Comparison of ENCODE assay signal across 8 mouse cellular contexts in genomic region chr10:13090596-13091424, GRCm38 (mm10). TPM values are rescaled to one million over a fixed set of nuclear protein-coding genes. Genes with fewer than 3 reads are reported as not detected.
DNase-seq lines count a peak whose midpoint lies in the region; ATAC-seq and TF ChIP-seq lines count a peak whose summit lies in the region.

No protein-coding gene starts in this region.

- TF ChIP-seq CTCF in C2C12 (IDR thresholded peaks at IDR 0.05; ENCODE audit: control insufficient read depth, insufficient read depth, insufficient read length): no peak
- TF ChIP-seq CTCF in brain, embryonic 14.5 days (IDR thresholded peaks at IDR 0.05; ENCODE audit: borderline replicate concordance, extremely low read depth, insufficient read depth, insufficient read length): no peak
- no peak for TF ChIP-seq CTCF in kidney, postnatal 0 days (IDR thresholded peaks at IDR 0.05; ENCODE audit: low read depth)

- WGBS in forebrain, embryonic 10.5 days: 52% methylated on average over 70 of the region's 70 CpGs
- 41% methylated on average over 68 of the region's 70 CpGs for WGBS in heart, embryonic 13.5 days
- 50% methylated on average over 67 of the region's 70 CpGs for WGBS in kidney, postnatal 0 days
- whole genome bisulfite sequencing in liver, embryonic 11.5 days: 46% methylated on average over 70 of the region's 70 CpGs
- WGBS in stomach, embryonic 15.5 days: 43% methylated on average over 68 of the region's 70 CpGs

- ATAC-seq in heart, embryonic 13.5 days (ENCODE audit: extremely low read depth, insufficient number of reproducible peaks, low FRiP score, low TSS enrichment): peak; percentile 88
- peak; percentile 92 for ATAC-seq in kidney, postnatal 0 days (replicated peaks; ENCODE audit: low FRiP score, low read depth)
- peak; percentile 75 for ATAC-seq in liver, embryonic 11.5 days (replicated peaks; ENCODE audit: low FRiP score)
- ATAC-seq in stomach, embryonic 15.5 days (ENCODE audit: insufficient read depth, low FRiP score, low read depth): peak; percentile 96

- H3K4me1 ChIP-seq in forebrain, embryonic 10.5 days: peaks cover 33% of the 10 kb centered on the region
- peaks cover 9% of the 10 kb centered on the region; the same call in 1 of the 2 replicates for H3K4me1 ChIP-seq in heart, embryonic 13.5 days
- no peaks in the 10 kb centered on the region for H3K4me1 ChIP-seq in kidney, postnatal 0 days (replicated peaks; ENCODE audit: insufficient read depth, low read length)
- no peaks in the 10 kb centered on the region for H3K4me1 ChIP-seq in liver, embryonic 11.5 days (replicated peaks; ENCODE audit: control insufficient read depth, insufficient read depth, low read length)
- no peaks in the 10 kb centered on the region for H3K4me1 ChIP-seq in stomach, embryonic 15.5 days

- H3K9ac ChIP-seq in heart, embryonic 13.5 days: peak overlapping the region; percentile 85
- peak overlapping the region; percentile 62 for H3K9ac ChIP-seq in kidney, postnatal 0 days (ENCODE audit: low read depth, low read length)
- H3K9ac ChIP-seq in liver, embryonic 11.5 days (ENCODE audit: low read depth, low read length): peak overlapping the region; percentile 44; the same call in 1 of the 2 replicates
- peak overlapping the region; percentile 55 for H3K9ac ChIP-seq in stomach, embryonic 15.5 days

- peaks cover 37% of the 10 kb centered on the region for H3K9me3 ChIP-seq in forebrain, embryonic 10.5 days
- H3K9me3 ChIP-seq in heart, embryonic 13.5 days: peaks cover 40% of the 10 kb centered on the region
- no peaks in the 10 kb centered on the region for H3K9me3 ChIP-seq in kidney, postnatal 0 days (replicated peaks; ENCODE audit: low read length)
- peaks cover 11% of the 10 kb centered on the region for H3K9me3 ChIP-seq in liver, embryonic 11.5 days (ENCODE audit: control insufficient read depth, low read length)
- H3K9me3 ChIP-seq in stomach, embryonic 15.5 days: no peaks in the 10 kb centered on the region

- H3K79me2 ChIP-seq in C2C12 (ENCODE audit: control insufficient read depth, insufficient read depth) (no peaks in the 10 kb centered on the region), myocyte (ENCODE audit: control insufficient read depth, insufficient read depth) (no peaks in the 10 kb centered on the region)

- DNase-seq in brain, embryonic 14.5 days (ENCODE audit: low read depth): peak; percentile 96
- peak; percentile 77 for DNase-seq in forebrain, embryonic 10.5 days (ENCODE audit: extremely low spot score, low spot score)
- peak; percentile 81 for DNase-seq in kidney, postnatal 0 days (ENCODE audit: low spot score)
- DNase-seq in liver, embryonic 11.5 days (ENCODE audit: low spot score): peak; percentile 50

- H3K27ac ChIP-seq in forebrain, embryonic 10.5 days: peak overlapping the region; percentile 88
- peak overlapping the region; percentile 82 for H3K27ac ChIP-seq in heart, embryonic 13.5 days (replicated peaks)
- H3K27ac ChIP-seq in kidney, postnatal 0 days: no peak overlapping the region
- H3K27ac ChIP-seq in liver, embryonic 11.5 days (ENCODE audit: low read depth, low read length): peak overlapping the region; percentile 45
- H3K27ac ChIP-seq in stomach, embryonic 15.5 days: peak overlapping the region; percentile 81

- no peaks in the 10 kb centered on the region for H3K36me3 ChIP-seq in C2C12 (ENCODE audit: control insufficient read depth, insufficient read depth)
- peaks cover 5% of the 10 kb centered on the region for H3K36me3 ChIP-seq in forebrain, embryonic 10.5 days (replicated peaks)
- H3K36me3 ChIP-seq in heart, embryonic 13.5 days: peaks cover 14% of the 10 kb centered on the region
- no peaks in the 10 kb centered on the region for H3K36me3 ChIP-seq in kidney, postnatal 0 days (ENCODE audit: insufficient read depth, low read length)
- H3K36me3 ChIP-seq in liver, embryonic 11.5 days (ENCODE audit: control insufficient read depth, insufficient read depth, low read length): no peaks in the 10 kb centered on the region
- H3K36me3 ChIP-seq in myocyte (ENCODE audit: control insufficient read depth, insufficient read depth): no peaks in the 10 kb centered on the region
- H3K36me3 ChIP-seq in stomach, embryonic 15.5 days: no peaks in the 10 kb centered on the region

- peak; percentile 90 for TF ChIP-seq POLR2A in brain, embryonic 14.5 days (IDR thresholded peaks at IDR 0.05; ENCODE audit: borderline replicate concordance, extremely low read depth, insufficient read depth, insufficient read length, poor library complexity, severe bottlenecking)
- TF ChIP-seq POLR2A in myocyte (IDR thresholded peaks at IDR 0.05; ENCODE audit: insufficient read length, low read depth): no peak

- H3ac ChIP-seq in C2C12 (ENCODE audit: control insufficient read depth, insufficient read length, low read depth) (peak overlapping the region; percentile 61), myocyte (ENCODE audit: control insufficient read depth, insufficient read length) (peak overlapping the region; percentile 4)

- H3K4me3 ChIP-seq in C2C12 (ENCODE audit: insufficient read depth, poor library complexity, severe bottlenecking): peak overlapping the region; percentile 14
- peak overlapping the region; percentile 62 for H3K4me3 ChIP-seq in forebrain, embryonic 10.5 days
- peak overlapping the region; percentile 75 for H3K4me3 ChIP-seq in heart, embryonic 13.5 days
- H3K4me3 ChIP-seq in kidney, postnatal 0 days (replicated peaks; ENCODE audit: low read depth, low read length): peak overlapping the region; percentile 60
- peak overlapping the region; percentile 52 for H3K4me3 ChIP-seq in liver, embryonic 11.5 days (ENCODE audit: low read depth, low read length)
- peak overlapping the region; percentile 8 for H3K4me3 ChIP-seq in myocyte
- H3K4me3 ChIP-seq in stomach, embryonic 15.5 days (replicated peaks): peak overlapping the region; percentile 59

- peak overlapping the region; percentile 72 for H3K4me2 ChIP-seq in heart, embryonic 13.5 days
- peak overlapping the region; percentile 64 for H3K4me2 ChIP-seq in kidney, postnatal 0 days (ENCODE audit: low read length)
- H3K4me2 ChIP-seq in liver, embryonic 11.5 days: peak overlapping the region; percentile 60
- H3K4me2 ChIP-seq in myocyte (ENCODE audit: low read depth): peak overlapping the region; percentile 81
- peak overlapping the region; percentile 56 for H3K4me2 ChIP-seq in stomach, embryonic 15.5 days

- H3K27me3 ChIP-seq in C2C12 (ENCODE audit: control insufficient read depth, insufficient read depth, insufficient read length) (no peaks in the 10 kb centered on the region), myocyte (ENCODE audit: control insufficient read depth, insufficient read depth, insufficient read length) (no peaks in the 10 kb centered on the region)
- H3K27me3 ChIP-seq in forebrain, embryonic 10.5 days (ENCODE audit: poor library complexity, severe bottlenecking): no peaks in the 10 kb centered on the region
- no peaks in the 10 kb centered on the region for H3K27me3 ChIP-seq in heart, embryonic 13.5 days (replicated peaks)
- no peaks in the 10 kb centered on the region for H3K27me3 ChIP-seq in kidney, postnatal 0 days (ENCODE audit: insufficient read depth, low read length)
- H3K27me3 ChIP-seq in liver, embryonic 11.5 days (replicated peaks; ENCODE audit: control insufficient read depth, insufficient read depth, low read length): peaks cover 6% of the 10 kb centered on the region
- H3K27me3 ChIP-seq in stomach, embryonic 15.5 days (replicated peaks): no peaks in the 10 kb centered on the region

- no peaks in the 10 kb centered on the region for H3K79me3 ChIP-seq in C2C12 (ENCODE audit: low read depth)

TF ChIP-seq in C2C12, 6 proteins besides CTCF, POLR2A, EP300 and RAD21:
- no peak for TF ChIP-seq FOSL1 (IDR thresholded peaks at IDR 0.05; ENCODE audit: insufficient read depth, low read length, poor library complexity, severe bottlenecking)
- TF ChIP-seq USF1 (IDR thresholded peaks at IDR 0.05; ENCODE audit: low read depth): peak; percentile 28

TF ChIP-seq in myocyte, 11 proteins besides CTCF, POLR2A, EP300 and RAD21:
- TF ChIP-seq TCF12 (IDR thresholded peaks at IDR 0.05; ENCODE audit: insufficient read depth, poor library complexity, severe bottlenecking) (no peak), MYOD1 (IDR thresholded peaks at IDR 0.05; ENCODE audit: control insufficient read depth in 1 of 3, insufficient read length in 2 of 3, low read depth in 2 of 3) (no peak), USF1 (IDR thresholded peaks at IDR 0.05; ENCODE audit: low read depth) (no peak), E2F4 (IDR thresholded peaks at IDR 0.05; ENCODE audit: insufficient read depth) (no peak), TCF3 (IDR thresholded peaks at IDR 0.05; ENCODE audit: insufficient read length, low read depth) (no peak)

RNA-seq across cellular contexts. Expression of gene Plagl1, which starts 30.5 kb away (rescaled TPM):
- polyA plus RNA-seq in C2C12 (2012; fragmentation: generic; extraction: Trizol): 1.0 TPM
- polyA plus RNA-seq in brain, embryonic 14.5 days (2012; rRNA removed): 103 and 125 TPM in 2 replicates
- polyA plus RNA-seq in forebrain, embryonic 10.5 days (2016; fragmentation: Nextera tagmentation; extraction: Ambion mirVana): 86.7 and 89.5 TPM in 2 replicates
- 202 and 217 TPM in 2 replicates for polyA plus RNA-seq in heart, embryonic 13.5 days (2015; fragmentation: Nextera tagmentation; extraction: Ambion mirVana)
- polyA plus RNA-seq in kidney, postnatal 0 days (2015; fragmentation: Nextera tagmentation; extraction: Ambion mirVana): 44.2 and 52.2 TPM in 2 replicates
- polyA plus RNA-seq in liver, embryonic 11.5 days (2014; fragmentation: Nextera tagmentation; extraction: Ambion mirVana): 163 and 165 TPM in 2 replicates
- 0.40 TPM for polyA plus RNA-seq in myocyte (2012; fragmentation: generic; extraction: Trizol)
- 237 and 238 TPM in 2 replicates for polyA plus RNA-seq in stomach, embryonic 15.5 days (2015; fragmentation: Nextera tagmentation; extraction: Ambion mirVana)

Comparison
In these comparisons a context has a peak if more than half of its experiments do, and no peak if none do; other contexts are left out.
1. H3K4me3 ChIP-seq: peak in every context shown above with its lines; median percentile 75 in heart, embryonic 13.5 days; 62 in forebrain, embryonic 10.5 days; 60 in kidney, postnatal 0 days; 59 in stomach, embryonic 15.5 days; 52 in liver, embryonic 11.5 days; 14 in C2C12; 8 in myocyte.
2. RNA of gene Plagl1, which starts 30.5 kb away (polyA plus RNA-seq): 237 to 238 TPM in stomach, embryonic 15.5 days, 202 to 217 TPM in heart, embryonic 13.5 days, 163 to 165 TPM in liver, embryonic 11.5 days, 103 to 125 TPM in brain, embryonic 14.5 days, 86.7 to 89.5 TPM in forebrain, embryonic 10.5 days and 44.2 to 52.2 TPM in kidney, postnatal 0 days; 1.0 TPM in C2C12 (single experiment) and 0.40 TPM in myocyte (single experiment); every median in the first group is over 10 times any median in the second.
3. Peak in every context shown above with its lines, with median percentiles within 50 percentile points of each other: DNase-seq, ATAC-seq, H3K4me2 ChIP-seq and H3K9ac ChIP-seq.